Mouse (Mus musculus): ENCODE data around the gene Ckm. TPM values are rescaled to one million over a fixed set of nuclear protein-coding genes. Genes with fewer than 3 reads are reported as not detected.

The Ckm gene
- polyA plus RNA-seq, 1 experiment from 2014 or later, result not detected

DNA sequence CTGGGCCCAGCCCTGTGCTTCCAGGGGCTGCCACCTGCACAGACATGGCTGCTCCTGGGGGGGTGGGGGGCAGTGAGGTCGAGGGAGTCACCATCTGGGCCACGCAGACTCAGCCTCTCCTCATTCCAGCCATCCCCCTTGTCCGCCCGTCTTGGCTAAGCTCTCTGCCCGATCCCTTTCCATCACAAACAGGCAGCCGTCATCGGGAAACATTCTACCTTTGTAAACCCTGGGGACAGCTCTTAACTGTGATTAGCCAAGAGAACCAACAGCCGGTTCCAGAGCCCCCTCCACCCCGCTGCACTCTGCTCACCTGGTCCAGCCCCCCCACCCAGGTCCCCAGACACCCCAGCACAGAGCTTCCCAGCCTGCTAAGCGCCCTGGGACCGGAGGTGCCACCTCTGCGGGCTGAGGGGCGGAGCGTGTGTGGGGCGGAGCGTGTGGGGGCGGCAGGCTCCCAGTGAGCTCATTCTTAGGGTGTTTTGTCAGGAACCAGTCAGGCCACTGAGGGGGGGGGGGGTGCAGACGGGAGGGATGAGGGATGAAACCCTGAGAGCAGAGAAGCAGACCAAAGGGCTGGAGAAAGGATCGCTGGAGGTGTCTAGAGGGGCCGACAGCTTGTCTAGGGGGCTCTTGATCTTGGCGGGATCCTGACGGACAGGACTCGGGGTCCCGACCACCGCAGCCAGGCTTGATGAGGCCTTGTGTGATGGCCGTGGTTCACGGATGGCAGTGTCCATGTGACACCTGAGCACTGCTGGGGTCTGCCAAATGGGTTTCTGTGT is 4.9 kb upstream of the Ckm start:
- peaks cover 35% of the 10 kb centered on the region for H3K27me3 ChIP-seq (replicated peaks)
- 2% methylated on average over 25 of the region's 27 CpGs for WGBS
- H3K36me3 ChIP-seq (replicated peaks), result peaks cover 6% of the 10 kb centered on the region; the same call in 1 of the 2 replicates
- H3K9ac ChIP-seq, result no peak overlapping the region
- H3K4me3 ChIP-seq, result peak overlapping the region; percentile 15; the same call in 1 of the 2 replicates
- H3K27ac ChIP-seq, result no peak overlapping the region
- H3K9me3 ChIP-seq, result no peaks in the 10 kb centered on the region
- peak overlapping the region; percentile 43 for H3K4me2 ChIP-seq
- H3K4me1 ChIP-seq, result peaks cover 14% of the 10 kb centered on the region
- ATAC-seq (replicated peaks), result no peak; the same call in 1 of the 2 replicates

DNA sequence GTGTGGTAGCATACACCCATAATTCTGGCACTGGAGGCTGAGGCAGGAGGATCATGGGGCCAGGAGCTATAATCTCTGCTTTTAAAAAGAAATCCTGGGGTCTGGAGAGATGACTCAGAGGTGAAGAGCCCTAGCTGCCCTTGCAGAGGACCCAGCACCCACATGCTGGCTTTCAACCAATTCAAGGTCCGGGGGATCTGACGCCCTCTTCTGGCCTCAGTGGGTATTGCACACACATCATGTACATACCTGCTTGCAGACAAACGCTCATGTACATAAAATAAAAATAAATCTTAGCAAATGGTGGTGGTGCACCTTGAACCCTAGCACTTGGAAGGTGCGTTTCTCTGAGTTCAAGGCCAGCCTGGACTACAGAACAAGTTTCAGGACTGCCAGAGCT is 3.6 kb upstream of the Ckm start:
- ATAC-seq (replicated peaks), result no peak
- no peak overlapping the region for H3K27ac ChIP-seq
- peaks cover 41% of the 10 kb centered on the region for H3K27me3 ChIP-seq (replicated peaks)
- H3K4me3 ChIP-seq, result no peak overlapping the region
- no peak overlapping the region for H3K9ac ChIP-seq
- no peaks in the 10 kb centered on the region for H3K36me3 ChIP-seq (replicated peaks)
- no peaks in the 10 kb centered on the region for H3K9me3 ChIP-seq
- H3K4me1 ChIP-seq, result peaks cover 14% of the 10 kb centered on the region
- WGBS, result 89% methylated on average over 4 of the region's 4 CpGs
- H3K4me2 ChIP-seq, result no peak overlapping the region

DNA sequence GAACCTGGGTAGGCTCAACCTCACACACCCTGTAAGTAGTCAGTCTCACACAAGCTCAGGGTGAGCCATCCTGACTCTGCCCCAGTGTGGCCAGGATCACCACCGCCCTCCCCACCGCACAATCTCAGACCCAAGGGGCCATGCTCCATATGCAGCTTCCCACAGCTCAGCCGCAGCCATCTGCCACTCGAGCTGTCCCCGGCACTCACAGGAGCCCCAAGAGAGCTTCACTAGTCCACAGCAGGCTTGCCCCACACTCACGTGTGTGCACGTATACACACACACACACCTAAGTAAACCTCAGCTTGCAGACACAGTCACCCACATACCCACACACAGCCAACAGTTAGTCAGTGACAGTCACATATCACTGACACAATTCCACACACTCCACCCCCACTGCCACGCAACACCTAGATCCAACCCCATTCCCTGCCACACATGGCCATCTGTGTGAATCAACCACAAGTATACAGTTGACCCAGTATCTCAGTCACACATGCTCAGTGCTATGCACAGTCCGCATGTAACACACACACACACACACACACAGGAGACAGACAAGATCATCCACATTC is 2.0 kb upstream of the Ckm start:
- Histone ChIP-seq H3K9me3 (no peaks in the 10 kb centered on the region), H3K4me2 (no peak overlapping the region), H3K4me3 (no peak overlapping the region), H3K36me3 (replicated peaks) (no peaks in the 10 kb centered on the region), H3K27me3 (replicated peaks) (peaks cover 45% of the 10 kb centered on the region), H3K9ac (no peak overlapping the region), H3K27ac (no peak overlapping the region), H3K4me1 (peaks cover 14% of the 10 kb centered on the region)
- no peak for ATAC-seq (replicated peaks)
- 65% methylated on average over 9 of the region's 9 CpGs for WGBS

DNA sequence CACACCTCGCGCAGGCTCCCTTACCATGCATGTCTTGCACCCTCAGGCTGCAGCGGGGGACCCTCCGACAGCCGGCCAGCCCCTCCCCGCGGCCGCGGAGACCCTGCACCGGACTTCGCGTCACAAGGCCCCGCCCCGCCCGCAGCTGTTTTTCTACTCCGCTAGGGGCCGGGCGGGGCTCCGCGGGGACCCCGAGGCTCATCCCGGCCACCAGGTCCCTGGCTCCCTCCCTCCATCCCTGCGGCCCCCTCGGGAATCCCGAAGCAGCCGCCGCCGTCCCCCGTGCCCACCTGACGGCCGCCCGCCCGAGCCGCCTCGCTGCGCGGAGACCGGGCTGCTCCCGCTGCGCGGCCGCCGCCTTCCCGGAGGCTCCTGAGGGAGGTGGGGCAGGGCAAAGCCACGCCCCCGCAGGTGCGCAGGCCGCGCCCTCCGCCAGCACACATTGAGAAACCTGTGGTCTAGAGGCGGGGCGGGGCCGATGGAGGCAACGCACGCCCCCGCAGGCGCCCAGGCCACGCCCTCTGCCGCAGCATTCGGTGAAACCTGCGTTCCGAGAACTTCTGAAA is 762 bp upstream of the Ckm start, which contains the start of gene Klc3:
Klc3 (minus strand) TSS at position 374 of the 566 bp plus-strand sequence.
- no peak within 1 kb of the TSS for H3K27ac ChIP-seq
- ATAC-seq (replicated peaks), result no peak
- H3K27me3 ChIP-seq (replicated peaks), result peaks cover 45% of the 10 kb centered on the region
- peak within 1 kb of the TSS; percentile 50 for H3K4me3 ChIP-seq
- peaks cover 14% of the 10 kb centered on the region for H3K4me1 ChIP-seq
- H3K36me3 ChIP-seq (replicated peaks), result no peaks in the 10 kb centered on the region
- H3K9ac ChIP-seq, result peak within 1 kb of the TSS; percentile 48
- peak within 1 kb of the TSS; percentile 95 for H3K4me2 ChIP-seq
- WGBS, result under 1% methylated on average over 59 of the region's 62 CpGs
- H3K9me3 ChIP-seq, result no peaks in the 10 kb centered on the region

DNA sequence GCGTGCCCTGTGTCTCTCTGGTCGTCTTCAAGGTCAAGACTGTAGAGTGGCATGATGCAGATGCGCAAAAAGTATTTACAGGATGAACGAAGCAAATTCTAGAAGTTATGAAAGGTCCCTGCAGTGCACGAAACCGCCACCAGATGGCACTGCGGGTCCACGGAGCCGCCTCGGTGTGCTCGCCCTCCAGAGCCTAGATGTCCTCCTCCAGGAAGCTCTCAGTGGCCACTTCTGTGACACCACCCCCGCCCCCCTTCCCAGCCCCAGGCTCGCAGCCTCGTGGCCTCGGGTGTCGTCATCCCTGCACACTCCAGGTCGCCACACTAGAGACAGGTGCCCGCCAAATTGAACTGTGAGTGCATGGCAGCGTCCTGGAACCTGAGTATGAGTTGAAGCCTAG is 841 bp downstream of the Ckm start:
- H3K4me2 ChIP-seq, result peak overlapping the region; percentile 34
- H3K4me3 ChIP-seq, result no peak overlapping the region
- no peaks in the 10 kb centered on the region for H3K36me3 ChIP-seq (replicated peaks)
- 4% methylated on average over 19 of the region's 19 CpGs for WGBS
- peaks cover 11% of the 10 kb centered on the region for H3K4me1 ChIP-seq
- H3K9me3 ChIP-seq, result no peaks in the 10 kb centered on the region
- peak; percentile 78 for ATAC-seq (replicated peaks)
- no peak overlapping the region for H3K9ac ChIP-seq
- peaks cover 39% of the 10 kb centered on the region for H3K27me3 ChIP-seq (replicated peaks)
- no peak overlapping the region for H3K27ac ChIP-seq

DNA sequence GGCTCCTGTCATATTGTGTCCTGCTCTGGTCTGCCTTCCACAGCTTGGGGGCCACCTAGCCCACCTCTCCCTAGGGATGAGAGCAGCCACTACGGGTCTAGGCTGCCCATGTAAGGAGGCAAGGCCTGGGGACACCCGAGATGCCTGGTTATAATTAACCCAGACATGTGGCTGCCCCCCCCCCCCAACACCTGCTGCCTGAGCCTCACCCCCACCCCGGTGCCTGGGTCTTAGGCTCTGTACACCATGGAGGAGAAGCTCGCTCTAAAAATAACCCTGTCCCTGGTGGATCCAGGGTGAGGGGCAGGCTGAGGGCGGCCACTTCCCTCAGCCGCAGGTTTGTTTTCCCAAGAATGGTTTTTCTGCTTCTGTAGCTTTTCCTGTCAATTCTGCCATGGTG is 5.2 kb downstream of the Ckm start:
- H3K27me3 ChIP-seq (replicated peaks), result peaks cover 9% of the 10 kb centered on the region
- no peaks in the 10 kb centered on the region for H3K4me1 ChIP-seq
- no peaks in the 10 kb centered on the region for H3K9me3 ChIP-seq
- WGBS, result 60% methylated on average over 6 of the region's 6 CpGs
- no peak overlapping the region for H3K9ac ChIP-seq
- no peak overlapping the region for H3K27ac ChIP-seq
- H3K4me3 ChIP-seq, result no peak overlapping the region
- no peak overlapping the region for H3K4me2 ChIP-seq
- no peaks in the 10 kb centered on the region for H3K36me3 ChIP-seq (replicated peaks)
- ATAC-seq (replicated peaks), result no peak

DNA sequence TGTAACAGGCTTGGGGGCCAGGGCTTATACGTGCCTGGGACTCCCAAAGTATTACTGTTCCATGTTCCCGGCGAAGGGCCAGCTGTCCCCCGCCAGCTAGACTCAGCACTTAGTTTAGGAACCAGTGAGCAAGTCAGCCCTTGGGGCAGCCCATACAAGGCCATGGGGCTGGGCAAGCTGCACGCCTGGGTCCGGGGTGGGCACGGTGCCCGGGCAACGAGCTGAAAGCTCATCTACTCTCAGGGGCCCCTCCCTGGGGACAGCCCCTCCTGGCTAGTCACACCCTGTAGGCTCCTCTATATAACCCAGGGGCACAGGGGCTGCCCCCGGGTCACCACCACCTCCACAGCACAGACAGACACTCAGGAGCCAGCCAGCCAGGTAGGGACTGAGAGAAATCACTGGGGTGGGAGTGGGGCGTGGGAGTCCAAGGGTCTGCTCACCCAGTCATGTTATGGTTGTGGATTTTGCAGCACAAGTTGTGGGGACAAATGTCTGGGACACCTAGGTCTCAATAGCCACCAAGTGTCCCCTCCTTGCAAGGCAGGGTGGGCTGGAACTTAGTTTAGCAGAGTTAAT is 6.3 kb downstream of the Ckm start:
- H3K4me3 ChIP-seq, result no peak overlapping the region

DNA sequence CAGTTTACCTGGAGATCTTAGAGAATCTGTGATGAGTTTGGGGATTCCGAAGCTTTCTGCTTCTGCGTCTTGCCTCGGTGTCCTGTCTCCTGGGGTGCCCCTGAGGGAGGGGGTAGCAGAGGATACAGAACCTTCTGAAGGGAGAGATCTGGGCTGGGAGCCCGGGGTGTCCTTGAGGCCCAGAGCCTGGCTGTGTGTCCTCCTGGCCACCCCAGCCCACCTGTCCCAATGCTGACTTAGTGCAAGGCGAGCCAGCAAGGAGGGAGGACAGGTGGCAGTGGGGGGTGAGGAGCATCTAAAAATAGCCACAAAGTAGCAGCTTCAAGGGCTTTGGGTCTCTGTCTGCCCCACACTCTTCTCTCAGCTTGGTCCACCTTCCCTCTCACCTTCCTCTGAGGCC is 7.2 kb downstream of the Ckm start:
- ATAC-seq (replicated peaks), result no peak
- Histone ChIP-seq H3K4me3 (no peak overlapping the region), H3K27ac (no peak overlapping the region), H3K9ac (no peak overlapping the region), H3K4me1 (no peaks in the 10 kb centered on the region), H3K27me3 (replicated peaks) (0 out of 2 replicates have a peak, but pooled peaks cover 3% of the 10 kb centered on the region), H3K4me2 (no peak overlapping the region), H3K9me3 (no peaks in the 10 kb centered on the region), H3K36me3 (replicated peaks) (no peaks in the 10 kb centered on the region)
- 81% methylated on average over 5 of the region's 5 CpGs for WGBS

More for the DNA sequence above, 6.3 kb downstream of the Ckm start:
- H3K27ac ChIP-seq, result no peak overlapping the region
- H3K4me1 ChIP-seq, result no peaks in the 10 kb centered on the region
- no peak overlapping the region for H3K4me2 ChIP-seq
- no peak for ATAC-seq (replicated peaks)
- H3K9me3 ChIP-seq, result no peaks in the 10 kb centered on the region
- WGBS, result 76% methylated on average over 11 of the region's 11 CpGs
- no peaks in the 10 kb centered on the region for H3K36me3 ChIP-seq (replicated peaks)
- 0 out of 2 replicates have a peak, but pooled peaks cover 3% of the 10 kb centered on the region for H3K27me3 ChIP-seq (replicated peaks)
- no peak overlapping the region for H3K9ac ChIP-seq

DNA sequence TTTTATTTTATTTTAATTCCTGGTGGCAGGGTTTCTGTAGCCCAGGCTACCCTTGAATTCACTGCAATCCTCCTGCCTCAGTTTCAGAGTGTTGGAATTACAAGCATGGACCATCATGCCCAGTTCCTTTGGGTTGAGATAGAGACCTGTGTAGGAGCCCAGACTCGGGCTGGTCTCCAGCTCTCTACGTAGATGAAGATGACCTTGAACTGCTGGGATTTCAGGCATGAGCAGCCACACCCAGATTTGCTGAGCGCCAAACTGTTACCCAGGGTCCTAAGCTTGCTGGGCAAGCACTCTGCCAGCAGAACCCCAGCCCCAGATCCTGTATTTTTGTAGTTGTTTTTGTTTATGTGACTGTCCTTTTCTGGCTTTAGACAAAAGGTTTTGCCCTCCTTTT is 8.9 kb downstream of the Ckm start:
- H3K36me3 ChIP-seq (replicated peaks), result no peaks in the 10 kb centered on the region
- WGBS, result 89% methylated on average over 3 of the region's 3 CpGs
- H3K27me3 ChIP-seq (replicated peaks), result peaks cover 6% of the 10 kb centered on the region; the same call in 1 of the 2 replicates

DNA sequence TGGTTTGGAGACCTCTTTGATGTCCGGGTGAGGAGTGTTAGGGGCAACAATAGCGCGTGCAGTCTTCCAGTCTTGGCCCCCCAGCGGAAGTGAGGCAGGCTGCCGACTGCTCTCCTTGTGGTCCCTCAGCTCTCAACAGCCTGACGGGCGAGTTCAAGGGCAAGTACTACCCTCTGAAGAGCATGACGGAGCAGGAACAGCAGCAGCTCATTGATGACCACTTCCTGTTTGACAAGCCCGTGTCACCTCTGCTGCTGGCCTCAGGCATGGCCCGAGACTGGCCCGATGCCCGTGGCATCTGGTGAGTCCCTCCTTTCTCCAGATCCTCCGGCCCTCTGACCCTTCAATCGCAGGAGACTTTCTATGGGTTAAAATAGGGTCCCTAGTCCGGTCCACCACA is 12.0 kb downstream of the Ckm start:
- no peak for ATAC-seq (replicated peaks)
- H3K27me3 ChIP-seq (replicated peaks), result peaks cover 29% of the 10 kb centered on the region
- WGBS, result 79% methylated on average over 15 of the region's 15 CpGs

More for the DNA sequence above, 8.9 kb downstream of the Ckm start:
- no peak for ATAC-seq (replicated peaks)
- H3K27ac ChIP-seq, result no peak overlapping the region
- H3K4me2 ChIP-seq, result no peak overlapping the region
- H3K9me3 ChIP-seq, result no peaks in the 10 kb centered on the region
- no peak overlapping the region for H3K9ac ChIP-seq
- H3K4me3 ChIP-seq, result no peak overlapping the region
- no peaks in the 10 kb centered on the region for H3K4me1 ChIP-seq

DNA sequence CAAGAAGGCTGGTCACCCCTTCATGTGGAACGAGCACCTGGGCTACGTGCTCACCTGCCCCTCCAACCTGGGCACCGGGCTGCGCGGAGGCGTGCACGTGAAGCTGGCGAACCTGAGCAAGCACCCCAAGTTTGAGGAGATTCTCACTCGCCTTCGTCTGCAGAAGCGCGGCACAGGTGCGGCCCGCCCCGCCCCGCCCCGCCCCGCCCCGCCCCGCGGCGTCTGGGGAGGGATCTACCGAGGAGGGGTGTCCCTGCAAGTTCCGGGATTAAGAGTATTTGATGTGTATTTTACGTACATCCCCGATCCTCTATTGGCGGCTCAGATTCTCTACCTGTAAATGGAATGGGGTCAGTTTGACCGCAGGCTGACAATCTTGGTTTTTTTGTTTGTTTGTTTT is 15.5 kb downstream of the Ckm start:
- no peaks in the 10 kb centered on the region for H3K9me3 ChIP-seq
- WGBS, result 7% methylated on average over 28 of the region's 28 CpGs
- ATAC-seq (replicated peaks), result no peak
- peaks cover 10% of the 10 kb centered on the region; the same call in 1 of the 2 replicates for H3K4me1 ChIP-seq
- H3K4me3 ChIP-seq, result no peak overlapping the region
- H3K27ac ChIP-seq, result no peak overlapping the region
- H3K4me2 ChIP-seq, result no peak overlapping the region
- H3K27me3 ChIP-seq (replicated peaks), result peaks cover 33% of the 10 kb centered on the region
- no peak overlapping the region for H3K9ac ChIP-seq
- H3K36me3 ChIP-seq (replicated peaks), result 0 out of 2 replicates have a peak, but pooled peaks cover 6% of the 10 kb centered on the region

More for the DNA sequence above, 12.0 kb downstream of the Ckm start:
- no peaks in the 10 kb centered on the region for H3K9me3 ChIP-seq
- H3K4me2 ChIP-seq, result no peak overlapping the region
- no peak overlapping the region for H3K9ac ChIP-seq
- no peak overlapping the region for H3K4me3 ChIP-seq
- H3K36me3 ChIP-seq (replicated peaks), result no peaks in the 10 kb centered on the region
- H3K27ac ChIP-seq, result no peak overlapping the region
- peaks cover 10% of the 10 kb centered on the region; the same call in 1 of the 2 replicates for H3K4me1 ChIP-seq

Measured in midbrain, embryonic 15.5 days (tissue).